Mouse (Mus musculus) brain, embryonic 14.5 days (tissue): ENCODE results near the gene Lgals4.

Experiments used
- CTCF ChIP-seq: fragments of 200-500 bp; IDR thresholded peaks from 2 replicates; pipeline ENCODE4 v1.5.1; 2012; ENCODE audit warnings: inconsistent platforms, mild to moderate bottlenecking, moderate library complexity, borderline replicate concordance; ENCODE audit not compliant: insufficient read depth, insufficient read length; ENCODE audit errors: extremely low read depth
- POLR2A ChIP-seq: fragments of 200-500 bp; IDR thresholded peaks from 2 replicates; pipeline ENCODE4 v1.6.1; 2012; ENCODE audit warnings: mild to moderate bottlenecking, inconsistent platforms, borderline replicate concordance; ENCODE audit not compliant: poor library complexity, insufficient read depth, insufficient read length, severe bottlenecking; ENCODE audit errors: extremely low read depth

GRCm38 (mm10) chr7:28794496-28794895 is 39.2 kb upstream of the Lgals4 start:
- TF ChIP-seq CTCF (no peak), POLR2A (no peak)
